Mouse (Mus musculus): ENCODE data around the gene Oprl1. TPM values are rescaled to one million over a fixed set of nuclear protein-coding genes. Genes with fewer than 3 reads are reported as not detected.

Oprl1 gene
- total RNA-seq, 2 experiments from 2014 or later, result not detected

- intact Hi-C loops (cut with DNase I), result no loop called here
- DNase-seq, result no peak
These were observed 48.4 kb downstream of the Oprl1 start, which contains the start of gene Myt1 for GRCm38 (mm10) chr2:181763006-181763830. Myt1 (plus strand) TSS chr2:181763332.

- intact Hi-C loops (cut with DNase I), result no loop called here
- no peak for DNase-seq
These were observed 49.2 kb downstream of the Oprl1 start for GRCm38 (mm10) chr2:181763886-181764527.

DNA sequence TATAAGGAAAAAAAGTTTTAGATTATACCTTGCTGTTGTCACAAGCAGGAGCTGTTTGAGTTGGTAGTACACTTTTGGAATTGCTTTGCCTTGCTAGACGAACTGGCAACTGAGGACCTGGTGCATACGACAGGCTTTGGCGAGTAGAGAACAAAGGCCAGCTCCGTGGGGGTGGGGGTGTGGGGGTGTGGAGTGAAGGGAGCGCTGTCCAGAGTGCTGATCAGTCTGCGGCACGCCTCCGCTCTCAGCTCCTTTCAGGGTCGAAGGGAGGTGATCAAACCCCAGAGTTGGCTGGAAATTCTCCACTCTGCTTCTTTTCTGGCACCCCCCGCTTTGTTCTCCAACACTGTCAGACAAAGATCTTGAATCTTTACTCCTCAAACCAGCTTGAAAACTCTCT lies 49.8 kb downstream of the Oprl1 start:
- intact Hi-C loops (cut with DNase I), result no loop called here
- DNase-seq, result peak in 1 of 2 experiments; percentile 15

DNA sequence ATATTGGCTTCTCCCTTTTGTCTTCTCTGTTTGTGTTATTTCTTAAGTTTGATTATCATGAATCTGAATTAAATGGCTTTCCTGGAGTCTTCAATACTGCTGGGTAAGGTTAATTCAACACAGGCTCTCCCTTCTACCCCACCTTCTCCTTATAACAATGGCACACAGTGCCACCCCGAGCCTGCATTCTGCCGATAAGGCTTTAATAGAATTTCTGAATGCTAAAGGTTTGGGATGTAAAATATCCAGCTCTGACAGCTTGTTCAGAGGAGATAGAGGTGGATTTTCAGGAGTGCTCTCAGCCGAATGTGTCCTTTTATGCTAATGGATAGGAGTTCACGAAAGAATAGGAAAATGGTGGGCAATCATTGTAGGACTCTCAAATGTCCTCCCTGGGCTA lies 50.4 kb downstream of the Oprl1 start:
- intact Hi-C loops (cut with DNase I), result no loop called here
- no peak for DNase-seq

DNA sequence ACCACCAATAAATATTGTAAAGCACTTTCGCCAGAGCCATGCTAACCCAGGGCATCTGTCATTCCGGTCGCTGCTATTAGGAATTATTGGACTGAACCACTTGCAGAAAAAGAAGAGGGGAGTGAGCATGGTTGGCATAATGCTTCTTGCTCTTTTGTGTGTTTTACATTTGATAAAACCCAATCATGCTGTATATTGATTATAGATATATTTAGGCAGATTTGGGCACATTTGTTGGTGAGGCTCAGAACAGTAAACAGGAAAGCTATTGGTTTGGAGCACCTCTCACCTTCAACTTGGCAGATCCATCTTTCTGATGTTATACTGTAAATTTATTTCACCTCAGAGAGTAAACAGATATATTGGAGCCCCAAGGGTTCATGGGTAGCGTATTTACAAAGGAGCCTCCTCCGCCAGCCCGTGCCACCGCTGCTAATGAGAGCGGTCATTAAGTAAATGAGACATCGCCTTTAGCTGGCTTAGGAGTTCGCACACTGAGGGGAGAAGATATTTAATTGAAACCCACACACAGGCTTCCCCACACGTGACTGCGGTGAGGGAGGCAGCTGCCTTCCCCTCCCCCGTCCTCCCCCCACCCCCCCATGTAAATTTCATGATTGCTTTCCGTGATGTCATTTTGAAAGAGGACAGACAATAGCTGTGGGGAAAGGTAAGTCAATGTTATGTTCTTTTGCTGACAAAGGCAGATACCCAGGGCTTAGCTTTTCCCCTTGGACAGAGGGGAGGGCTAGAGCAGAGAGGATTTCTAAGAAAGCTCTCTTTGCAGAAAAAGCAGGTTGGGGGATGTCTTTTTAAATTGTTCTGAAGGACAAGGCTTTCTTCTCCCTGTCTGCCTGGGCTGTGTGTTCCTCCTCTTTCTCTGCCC lies 52.1 kb downstream of the Oprl1 start:
- intact Hi-C loops (cut with DNase I), result no loop called here
- DNase-seq, result no peak

GRCm38 (mm10) chr2:181768451-181768850 lies 53.6 kb downstream of the Oprl1 start:
- intact Hi-C loops (cut with DNase I), result no loop called here
- DNase-seq, result no peak

GRCm38 (mm10) chr2:181769397-181769796 lies 54.6 kb downstream of the Oprl1 start:
- intact Hi-C loops (cut with DNase I), result no loop called here
- DNase-seq, result no peak

Other genes starting within 250 kb of the Oprl1 start
- not detected for gene Abhd16b, start 221.8 kb upstream of the Oprl1 start, total RNA-seq (2021)
- gene Tpd52l2, start 217.9 kb upstream of the Oprl1 start, total RNA-seq (2021), result 10 to 100 TPM; 62.9 to 67.7 TPM
- 10 to 100 TPM; 58.4 to 68.6 TPM for gene Dnajc5, start 194.5 kb upstream of the Oprl1 start, total RNA-seq (2021)
- 10 to 100 TPM; 36.6 to 47.4 TPM for gene Uckl1, start 130.1 kb upstream of the Oprl1 start, total RNA-seq (2021)
- 10 to 100 TPM; 36.0 to 38.3 TPM for gene Prpf6, start 123.1 kb upstream of the Oprl1 start, total RNA-seq (2021)
- 10 to 100 TPM; 16.6 to 18.0 TPM for gene Zfp512b, start 122.2 kb upstream of the Oprl1 start, total RNA-seq (2021)
- 1 to 10 TPM; 2.3 to 2.4 TPM for gene Samd10, start 115.8 kb upstream of the Oprl1 start, total RNA-seq (2021)
- gene Gm29797, start 58.0 kb upstream of the Oprl1 start, total RNA-seq (2021), result not detected
- 10 to 100 TPM; 34.4 to 64.4 TPM for gene Sox18, start 43.4 kb upstream of the Oprl1 start, total RNA-seq (2021)
- 1 to 10 TPM; 6.1 to 7.3 TPM for gene Tcea2, start 34.7 kb upstream of the Oprl1 start, total RNA-seq (2021)
- gene Rgs19, start 21.0 kb upstream of the Oprl1 start, total RNA-seq (2021), result 1 to 10 TPM; 5.7 to 7.2 TPM
- not detected for gene Lkaaear1, start 16.6 kb upstream of the Oprl1 start, total RNA-seq (2021)
- gene Myt1, start 48.3 kb downstream of the Oprl1 start, total RNA-seq (2021), result not detected
- gene Pcmtd2, start 122.8 kb downstream of the Oprl1 start, total RNA-seq (2021), result 10 to 100 TPM; 64.6 to 69.4 TPM
- 10 to 100 TPM in 1 of 2 experiments, 1 to 10 TPM in 1; 9.2 to 11.6 TPM for gene Polr3k, start 149.3 kb downstream of the Oprl1 start, total RNA-seq (2021)